Comparison of ENCODE assay signal across 17 mouse cellular contexts in the genomic region with DNA sequence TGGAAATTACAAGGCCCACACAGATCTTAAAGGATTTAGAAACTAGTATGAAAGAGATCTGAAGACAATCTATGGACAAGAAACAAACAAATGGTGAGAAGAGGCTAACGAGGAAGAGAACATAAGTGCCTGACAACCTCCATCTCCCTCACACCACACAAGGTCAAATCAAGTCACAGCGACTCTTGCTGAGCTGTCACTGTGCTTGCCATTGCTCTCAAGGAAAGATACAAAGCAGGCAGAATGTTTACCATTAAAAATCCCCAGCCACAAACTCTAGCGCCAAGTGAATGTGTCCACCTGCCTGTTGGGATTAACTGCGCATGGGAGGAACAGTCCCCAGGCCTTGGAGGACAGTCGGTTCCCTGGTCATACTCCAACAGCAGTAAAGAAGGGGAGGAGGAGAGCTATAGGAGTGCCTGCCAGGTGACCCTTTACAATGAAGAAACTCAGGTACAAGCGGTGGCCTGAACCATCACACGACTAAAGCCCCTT.
"Had no signal": no experiment of that assay in that cellular context is flagged by ENCODE, and none has a peak within 500 bp of the region (broad histone marks: within the 10 kb centered on the region; RNA-seq: fewer than 3 reads in every experiment).

No protein-coding gene starts in this region.

- DNase-seq: liver, embryonic 13.5 days; lung, postnatal 10 days; midbrain, embryonic 14.5 days; retina, postnatal 1 day; right cerebral cortex, adult 18-20 months; right cerebral cortex, postnatal 25 days; right cerebral cortex, postnatal 4 days; spleen, adult 18-20 months; thymus, adult 18-20 months; thymus, postnatal 14 days; thymus, postnatal 36 days had no signal

- H3K4me3 ChIP-seq: liver, embryonic 13.5 days; midbrain, embryonic 10.5 days; midbrain, embryonic 12.5 days; myocyte; neural tube, embryonic 13.5 days; neural tube, embryonic 15.5 days had no signal

- ATAC-seq: midbrain, embryonic 16.5 days had no signal

- H3K9ac ChIP-seq: liver, embryonic 13.5 days; midbrain, embryonic 12.5 days; neural tube, embryonic 13.5 days; neural tube, embryonic 15.5 days had no signal

- H3K9me3 ChIP-seq: liver, embryonic 13.5 days; midbrain, embryonic 10.5 days; midbrain, embryonic 12.5 days; neural tube, embryonic 13.5 days; neural tube, embryonic 15.5 days had no signal

- H3K27ac ChIP-seq: liver, embryonic 13.5 days; midbrain, embryonic 10.5 days; midbrain, embryonic 12.5 days; neural tube, embryonic 13.5 days; neural tube, embryonic 15.5 days had no signal

- H3K4me2 ChIP-seq: liver, embryonic 13.5 days; midbrain, embryonic 12.5 days; neural tube, embryonic 13.5 days; neural tube, embryonic 15.5 days had no signal

- H3K27me3 ChIP-seq: liver, embryonic 13.5 days; midbrain, embryonic 12.5 days; neural tube, embryonic 13.5 days; neural tube, embryonic 15.5 days had no signal
